Mouse (Mus musculus): ENCODE measurements around the gene Rpf1. TPM values are rescaled to one million over a fixed set of nuclear protein-coding genes. Genes with fewer than 3 reads are reported as not detected.

The Rpf1 gene
- polyA plus RNA-seq, 1 experiment from 2014 or later = 74.2 TPM

DNA sequence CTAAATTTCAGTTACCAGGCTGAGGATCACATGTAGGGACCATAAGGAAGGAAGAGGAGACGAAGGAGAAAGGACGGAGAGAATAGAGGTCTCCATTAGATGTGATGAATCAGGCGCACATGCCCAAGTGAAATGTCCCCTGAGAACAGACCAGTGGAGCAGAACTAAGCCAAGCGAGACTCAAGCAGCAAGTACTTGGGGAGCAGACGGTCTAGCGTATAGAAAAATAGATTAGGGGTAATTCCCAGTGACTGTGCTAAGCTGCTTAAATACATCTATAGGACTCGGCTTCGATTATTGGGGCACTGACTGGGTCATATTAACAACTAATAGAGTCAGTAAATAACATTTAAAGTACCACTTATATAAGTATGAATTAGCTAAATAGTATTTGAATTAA is 26.3 kb downstream of the Rpf1 start:
- ATAC-seq (ENCODE audit: low FRiP score) = no peak
- no peaks in the 10 kb centered on the region for H3K9me3 ChIP-seq
- H3K4me3 ChIP-seq (replicated peaks) = no peak overlapping the region
- H3K4me1 ChIP-seq = no peaks in the 10 kb centered on the region; the same call in 1 of the 2 replicates
- no peaks in the 10 kb centered on the region for H3K36me3 ChIP-seq (replicated peaks)
- no peak overlapping the region for H3K27ac ChIP-seq
- no peak overlapping the region for H3K9ac ChIP-seq
- H3K27me3 ChIP-seq = no peaks in the 10 kb centered on the region
- WGBS = 33% methylated on average over 8 of the region's 8 CpGs
- H3K4me2 ChIP-seq = no peak overlapping the region

DNA sequence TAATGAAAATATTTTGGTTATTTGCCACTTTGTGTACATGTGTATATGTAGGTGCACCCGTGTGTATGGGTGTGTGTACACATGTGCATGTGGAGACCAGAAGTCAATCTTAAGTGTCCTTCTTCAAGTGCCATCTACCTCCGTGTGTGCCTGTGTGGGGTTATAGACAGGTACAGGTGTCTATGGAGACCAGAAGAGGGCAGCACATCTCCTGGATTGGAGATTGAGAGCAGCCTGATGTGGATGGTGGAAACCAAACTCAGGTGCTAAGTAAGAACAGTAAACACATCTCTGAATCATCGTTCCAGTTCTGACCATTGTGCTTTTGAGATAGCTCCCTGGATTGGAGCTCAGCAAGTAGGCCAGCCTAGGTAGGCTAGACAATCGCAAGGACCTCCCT is 34.8 kb downstream of the Rpf1 start:
- no peaks in the 10 kb centered on the region for H3K36me3 ChIP-seq (replicated peaks)
- no peak overlapping the region for H3K4me2 ChIP-seq
- no peaks in the 10 kb centered on the region for H3K9me3 ChIP-seq
- no peaks in the 10 kb centered on the region for H3K27me3 ChIP-seq
- no peak overlapping the region for H3K4me3 ChIP-seq (replicated peaks)
- H3K9ac ChIP-seq = no peak overlapping the region
- no peaks in the 10 kb centered on the region for H3K4me1 ChIP-seq
- WGBS = 86% methylated on average over 4 of the region's 4 CpGs
- H3K27ac ChIP-seq = no peak overlapping the region
- no peak for ATAC-seq (ENCODE audit: low FRiP score)

DNA sequence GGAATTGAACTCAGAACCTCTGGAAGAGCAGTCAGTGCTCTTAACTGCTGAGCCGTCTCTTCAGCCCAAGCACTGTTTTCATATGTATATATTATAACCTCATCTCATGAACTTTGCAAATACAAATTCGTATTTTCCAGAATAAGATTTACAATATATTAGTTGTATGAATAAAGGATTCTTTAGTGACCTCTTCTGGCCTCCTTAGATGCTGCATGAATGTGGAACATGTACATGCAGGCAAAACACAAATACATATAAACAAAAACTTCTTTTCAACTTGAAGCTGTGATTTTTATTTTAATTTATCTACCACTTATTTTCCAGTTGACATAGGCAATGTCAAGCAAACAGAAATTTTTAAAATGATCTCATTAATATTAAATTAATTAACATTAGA is 39.2 kb downstream of the Rpf1 start:
- no peaks in the 10 kb centered on the region for H3K4me1 ChIP-seq
- H3K9me3 ChIP-seq = no peaks in the 10 kb centered on the region
- no peak overlapping the region for H3K9ac ChIP-seq
- H3K36me3 ChIP-seq (replicated peaks) = no peaks in the 10 kb centered on the region
- H3K4me3 ChIP-seq (replicated peaks) = no peak overlapping the region
- no peaks in the 10 kb centered on the region for H3K27me3 ChIP-seq
- WGBS = 71% methylated on average over 2 of the region's 2 CpGs
- ATAC-seq (ENCODE audit: low FRiP score) = no peak
- H3K27ac ChIP-seq = no peak overlapping the region
- no peak overlapping the region for H3K4me2 ChIP-seq

DNA sequence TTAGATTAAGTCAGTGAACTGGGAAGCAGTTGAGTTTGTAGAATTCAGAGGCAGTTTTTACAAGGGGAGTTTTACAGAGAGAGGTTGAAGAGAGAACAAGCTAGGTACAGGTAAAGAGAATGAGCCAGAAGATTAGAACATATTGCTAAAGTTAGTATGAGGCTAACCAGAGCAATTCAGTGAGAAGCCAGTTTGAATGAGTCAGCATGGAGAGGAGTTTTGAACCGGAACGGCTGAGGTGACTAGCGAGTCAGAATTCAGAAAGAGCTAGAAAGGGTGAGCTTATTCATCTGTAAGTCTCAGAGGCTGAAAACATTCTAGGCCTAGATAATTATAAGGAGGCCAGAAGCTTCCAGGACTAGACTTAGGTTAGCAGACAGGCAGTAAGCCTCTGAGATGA is 46.8 kb downstream of the Rpf1 start:
- H3K36me3 ChIP-seq (replicated peaks) = no peaks in the 10 kb centered on the region
- no peaks in the 10 kb centered on the region for H3K4me1 ChIP-seq
- H3K4me2 ChIP-seq = no peak overlapping the region
- no peak for ATAC-seq (ENCODE audit: low FRiP score)
- no peak overlapping the region for H3K9ac ChIP-seq
- H3K4me3 ChIP-seq (replicated peaks) = no peak overlapping the region
- no peaks in the 10 kb centered on the region for H3K9me3 ChIP-seq
- no peaks in the 10 kb centered on the region for H3K27me3 ChIP-seq
- 92% methylated on average over 3 of the region's 3 CpGs for WGBS
- no peak overlapping the region for H3K27ac ChIP-seq

DNA sequence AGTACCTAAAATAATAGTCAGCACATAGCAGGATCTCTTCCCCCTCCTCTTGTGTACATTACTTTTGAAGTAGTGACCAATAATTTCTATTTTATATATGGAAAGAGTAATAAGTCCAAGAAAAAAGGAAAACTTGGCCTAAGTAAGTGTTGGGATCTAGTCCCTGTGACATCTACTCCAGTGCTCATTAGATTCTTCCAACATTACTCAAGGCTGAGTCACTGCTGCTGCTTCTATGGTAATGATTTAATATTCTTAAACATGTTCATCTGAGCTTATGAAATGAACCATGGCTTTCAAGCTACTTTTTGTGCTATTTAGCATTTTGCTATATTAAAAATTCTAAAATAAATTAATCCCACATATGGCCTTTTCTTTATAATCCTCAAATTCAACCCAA is 47.5 kb downstream of the Rpf1 start:
- ATAC-seq (ENCODE audit: low FRiP score) = no peak
- Histone ChIP-seq H3K27ac (no peak overlapping the region), H3K4me1 (no peaks in the 10 kb centered on the region), H3K27me3 (no peaks in the 10 kb centered on the region), H3K9ac (no peak overlapping the region), H3K36me3 (replicated peaks) (no peaks in the 10 kb centered on the region), H3K4me3 (replicated peaks) (no peak overlapping the region), H3K9me3 (no peaks in the 10 kb centered on the region), H3K4me2 (no peak overlapping the region)

GRCm38 (mm10) chr3:146472657-146473056 is 48.6 kb downstream of the Rpf1 start:
- no peaks in the 10 kb centered on the region for H3K36me3 ChIP-seq (replicated peaks)
- H3K4me3 ChIP-seq (replicated peaks) = no peak overlapping the region
- H3K27me3 ChIP-seq = no peaks in the 10 kb centered on the region
- no peak for ATAC-seq (ENCODE audit: low FRiP score)
- no peaks in the 10 kb centered on the region for H3K9me3 ChIP-seq
- no peak overlapping the region for H3K4me2 ChIP-seq
- 68% methylated on average over 4 of the region's 4 CpGs for WGBS
- H3K4me1 ChIP-seq = no peaks in the 10 kb centered on the region
- H3K9ac ChIP-seq = no peak overlapping the region
- no peak overlapping the region for H3K27ac ChIP-seq

DNA sequence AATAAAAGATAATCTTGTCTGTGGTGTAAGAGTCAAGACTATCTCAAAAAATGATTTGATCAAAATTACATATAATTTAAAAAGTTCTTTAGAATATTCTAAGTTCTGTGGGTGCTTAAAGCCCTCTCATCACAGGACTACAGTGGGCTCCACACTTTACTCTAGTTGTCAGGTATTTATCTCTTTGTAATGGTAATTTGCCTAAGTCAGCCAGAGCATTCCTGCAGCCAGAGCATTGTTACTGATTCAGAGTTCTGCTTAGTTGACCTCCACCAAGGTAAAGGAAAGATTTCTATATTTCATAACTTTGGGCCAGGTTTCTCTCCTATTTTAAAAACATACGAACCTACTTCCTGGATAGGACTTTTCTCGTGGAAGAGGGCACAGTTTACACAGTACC is 52.0 kb downstream of the Rpf1 start:
- no peak overlapping the region for H3K4me2 ChIP-seq
- 88% methylated on average over 2 of the region's 2 CpGs for WGBS

DNA sequence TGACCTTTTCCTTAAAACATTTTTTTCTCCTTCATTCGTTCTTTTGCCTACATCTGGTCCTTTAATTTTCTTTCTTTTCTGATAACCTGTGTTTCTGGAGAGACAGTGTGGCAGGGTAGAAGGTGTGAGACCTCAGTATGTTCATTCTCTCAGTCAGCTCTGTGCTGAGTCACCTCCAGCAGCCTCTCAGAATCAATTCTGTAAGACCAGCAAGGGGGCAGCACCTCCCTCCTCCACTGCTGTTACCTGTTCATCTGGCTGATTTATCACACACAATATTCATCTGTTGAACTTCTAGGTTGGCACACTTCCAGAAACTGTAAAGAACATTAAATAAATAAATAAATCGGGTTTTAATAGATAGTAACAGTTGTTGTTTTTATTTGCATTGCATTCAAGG is 58.3 kb downstream of the Rpf1 start:
- no peaks in the 10 kb centered on the region for H3K27me3 ChIP-seq
- H3K9ac ChIP-seq = no peak overlapping the region
- H3K4me1 ChIP-seq = no peaks in the 10 kb centered on the region
- H3K9me3 ChIP-seq = no peaks in the 10 kb centered on the region
- no peak overlapping the region for H3K4me2 ChIP-seq
- 71% methylated on average over 2 of the region's 2 CpGs for WGBS
- ATAC-seq (ENCODE audit: low FRiP score) = no peak
- H3K36me3 ChIP-seq (replicated peaks) = no peaks in the 10 kb centered on the region
- no peak overlapping the region for H3K4me3 ChIP-seq (replicated peaks)
- no peak overlapping the region for H3K27ac ChIP-seq

More for the DNA sequence above, 52.0 kb downstream of the Rpf1 start:
- ATAC-seq (ENCODE audit: low FRiP score) = no peak
- Histone ChIP-seq H3K27ac (no peak overlapping the region), H3K27me3 (no peaks in the 10 kb centered on the region), H3K9ac (no peak overlapping the region), H3K4me3 (replicated peaks) (no peak overlapping the region), H3K9me3 (no peaks in the 10 kb centered on the region), H3K4me1 (no peaks in the 10 kb centered on the region), H3K36me3 (replicated peaks) (no peaks in the 10 kb centered on the region)

Other genes with a start within 250 kb of the Rpf1 start
- 33.7 and 34.6 TPM in 2 replicates for gene Ssx2ip, start 116.8 kb downstream of the Rpf1 start, polyA plus RNA-seq (2016; fragmentation: Nextera tagmentation; extraction: Ambion mirVana)
- gene Ctbs, start 71.6 kb downstream of the Rpf1 start, polyA plus RNA-seq (2016; fragmentation: Nextera tagmentation; extraction: Ambion mirVana) = 4.6 and 5.5 TPM in 2 replicates
- 6.9 and 7.7 TPM in 2 replicates for gene Spata1, start 21.7 kb downstream of the Rpf1 start, polyA plus RNA-seq (2016; fragmentation: Nextera tagmentation; extraction: Ambion mirVana)
- gene Gng5, start 21.6 kb downstream of the Rpf1 start, polyA plus RNA-seq (2016; fragmentation: Nextera tagmentation; extraction: Ambion mirVana) = 851 and 914 TPM in 2 replicates
- not detected in 2 replicates for gene Uox, start 49.0 kb upstream of the Rpf1 start, polyA plus RNA-seq (2016; fragmentation: Nextera tagmentation; extraction: Ambion mirVana)
- not detected in 2 replicates for gene Dnase2b, start 94.2 kb upstream of the Rpf1 start, polyA plus RNA-seq (2016; fragmentation: Nextera tagmentation; extraction: Ambion mirVana)
- not detected in 2 replicates for gene 4930503B20Rik, start 129.9 kb upstream of the Rpf1 start, polyA plus RNA-seq (2016; fragmentation: Nextera tagmentation; extraction: Ambion mirVana)
- gene Samd13, start 164.2 kb upstream of the Rpf1 start, polyA plus RNA-seq (2016; fragmentation: Nextera tagmentation; extraction: Ambion mirVana) = 0.91 and 1.1 TPM in 2 replicates